Mouse (Mus musculus): Measurements from ENCODE around the gene Enox2.
"Not testable (repeated sequence)": the region's sequence is repeated elsewhere in the genome, so short reads cannot be mapped to it uniquely, and the experiment has no call there.

Enox2 gene

DNA sequence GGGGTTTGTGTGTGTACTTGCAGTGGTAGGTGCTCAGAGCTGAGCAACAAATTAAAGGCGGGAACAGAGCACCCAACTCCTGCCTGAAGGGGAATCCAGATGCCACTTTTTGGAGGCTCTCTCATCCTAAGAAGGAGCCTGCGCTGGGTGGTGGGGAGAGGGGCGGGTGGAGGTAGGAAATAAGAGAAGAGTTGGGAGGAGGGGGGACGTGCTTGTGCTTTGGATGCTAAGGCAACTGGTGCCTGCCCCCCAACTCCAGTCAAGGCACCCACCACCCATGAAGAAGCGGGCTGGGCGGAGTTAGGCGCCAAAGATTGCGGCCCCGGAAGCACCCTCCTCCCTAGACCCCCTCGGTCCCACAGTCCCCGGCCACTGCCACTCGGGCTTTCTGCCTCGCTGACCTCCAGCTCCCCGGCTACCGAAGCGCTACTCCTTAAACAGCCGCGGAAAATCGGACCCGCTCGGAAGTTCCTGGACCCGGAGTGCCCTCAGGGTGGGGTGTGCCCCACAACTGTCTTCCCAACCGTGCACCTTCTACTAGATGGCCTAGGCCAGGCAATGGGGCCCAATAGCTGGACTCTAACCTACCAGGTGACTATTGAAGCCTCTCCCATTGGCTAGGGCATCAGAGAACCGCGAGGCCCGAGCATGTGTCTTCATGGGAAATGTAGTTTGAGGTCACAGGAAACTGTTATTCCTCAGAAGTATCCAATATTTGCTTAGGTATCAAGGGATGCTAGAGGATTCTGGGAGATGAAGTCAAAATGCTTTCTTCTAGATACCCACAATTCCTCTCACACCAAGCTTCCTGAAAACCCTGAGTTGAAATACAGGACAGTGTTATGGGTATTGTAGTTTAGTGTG is at the start of gene Enox2:
Enox2 (minus strand) TSS at position 560 of the 864 bp plus-strand sequence.
- peak; percentile 49 for DNase-seq (ENCODE audit: low spot score)

DNA sequence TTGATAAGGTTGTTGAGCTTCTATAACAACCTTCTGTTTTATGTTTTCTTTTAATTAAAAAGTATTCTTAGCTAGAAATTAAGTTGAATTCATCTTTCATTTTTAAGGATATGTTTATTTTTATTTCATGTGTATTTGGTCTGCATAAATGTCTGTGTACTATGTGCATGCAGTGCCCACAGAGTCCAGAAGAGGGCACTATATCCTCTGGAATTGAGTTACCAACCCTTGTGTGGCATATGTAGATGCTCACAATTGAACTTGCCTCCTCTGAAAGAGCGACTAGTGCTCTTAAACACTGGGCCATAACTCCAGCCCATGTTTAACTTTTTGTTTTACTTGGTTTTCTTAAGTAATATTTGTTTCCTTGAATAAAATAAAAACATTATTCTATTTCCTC is 21.4 kb upstream of the Enox2 start:
- DNase-seq (ENCODE audit: low spot score), result no peak

DNA sequence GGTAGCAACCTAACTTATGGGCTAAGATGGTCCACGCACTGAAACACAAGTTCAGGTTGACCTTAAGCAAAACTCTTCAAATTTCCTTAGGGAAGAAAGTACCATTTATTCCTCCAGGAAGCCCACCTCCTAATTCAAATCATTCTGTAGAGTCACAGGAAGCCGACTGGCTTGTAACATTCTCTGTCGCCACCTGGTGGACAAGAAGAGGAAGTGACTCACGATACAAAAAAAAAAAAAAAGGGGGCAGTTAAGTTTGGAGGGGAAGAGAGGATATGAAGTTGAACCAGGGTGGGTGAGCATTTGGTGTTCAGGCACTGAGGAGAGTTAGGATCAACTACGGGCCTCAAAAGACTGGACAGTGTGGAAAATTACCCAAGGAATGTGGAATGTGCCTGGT is 18.6 kb upstream of the Enox2 start:
- no peak for DNase-seq (ENCODE audit: low spot score)

DNA sequence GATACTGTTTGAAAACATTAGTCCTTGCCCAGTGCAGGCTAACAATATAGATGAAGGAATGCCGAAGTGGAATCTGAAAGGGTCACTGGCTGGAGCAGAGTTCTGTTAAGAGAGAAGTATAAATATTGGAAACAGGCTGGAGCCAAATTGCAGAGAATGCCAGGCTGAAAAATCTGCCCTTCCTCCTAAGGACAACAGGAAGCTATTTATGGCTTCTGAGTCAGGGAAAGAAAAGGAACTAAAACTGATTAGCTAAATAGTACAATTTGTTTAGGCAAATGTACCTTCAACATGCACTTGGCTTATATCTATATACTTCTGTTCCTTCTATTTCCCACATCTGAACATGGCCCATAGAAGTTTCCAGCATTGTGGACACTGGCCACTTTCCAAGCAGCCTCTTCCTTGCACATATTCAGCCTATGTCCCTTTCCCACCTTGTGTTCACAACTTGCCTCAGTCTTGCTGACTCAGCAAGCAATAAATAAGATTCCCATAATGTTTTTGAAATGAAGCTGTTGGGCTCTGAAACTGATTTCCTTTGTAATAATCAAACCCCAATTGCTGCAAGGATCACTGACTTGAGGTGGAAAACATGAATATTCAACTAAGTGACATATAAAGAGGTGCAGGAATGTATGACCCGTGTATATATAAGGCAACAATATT is 8.0 kb downstream of the Enox2 start:
- DNase-seq (ENCODE audit: low spot score), result no peak

DNA sequence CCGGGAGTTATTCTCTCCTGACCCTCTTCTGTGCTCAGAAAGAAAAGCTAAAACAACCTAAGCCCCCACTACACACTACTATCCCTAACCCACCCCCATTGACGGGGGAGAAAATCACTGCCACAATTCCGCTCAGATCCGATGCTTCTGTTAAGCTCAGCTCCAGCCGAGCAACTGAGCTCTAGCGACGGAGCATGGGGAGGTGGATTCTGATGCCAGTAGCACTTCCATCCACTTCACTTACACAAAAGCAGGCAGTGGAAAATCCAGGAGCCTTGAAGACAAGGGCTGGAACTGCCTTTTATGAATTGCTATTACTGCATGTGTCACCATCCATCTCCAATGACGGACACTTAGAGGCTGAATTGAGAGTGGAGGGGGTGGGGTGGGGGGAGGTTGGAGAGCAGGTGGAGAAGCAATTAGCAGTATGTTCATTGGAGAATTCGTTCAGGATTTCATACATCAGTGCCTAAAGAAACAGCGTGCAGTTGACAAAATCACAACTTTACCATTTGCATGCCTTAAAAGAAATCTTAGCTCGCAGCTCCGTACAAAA is 14.5 kb downstream of the Enox2 start:
- DNase-seq (ENCODE audit: low spot score), result no peak

DNA sequence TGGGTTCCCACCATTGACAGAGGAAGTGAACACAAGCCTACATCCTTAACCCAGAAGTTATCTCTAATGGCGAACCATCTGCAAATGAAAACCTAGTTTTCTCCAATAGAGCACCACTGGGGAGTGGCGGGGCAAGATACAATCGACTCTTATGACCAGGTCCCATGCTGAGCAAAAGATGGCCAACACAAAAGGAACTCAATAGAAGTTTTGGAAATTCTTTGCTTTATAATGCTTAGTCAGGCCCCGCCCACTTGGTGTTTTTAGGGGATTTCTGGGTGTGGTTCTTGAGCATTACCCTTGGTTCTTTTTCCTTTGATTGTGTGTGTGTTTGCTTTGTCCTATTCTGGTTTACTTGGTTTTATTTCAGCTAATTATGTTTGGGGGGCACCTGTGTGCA is 37.2 kb downstream of the Enox2 start:
- no peak for DNase-seq (ENCODE audit: low spot score)

DNA sequence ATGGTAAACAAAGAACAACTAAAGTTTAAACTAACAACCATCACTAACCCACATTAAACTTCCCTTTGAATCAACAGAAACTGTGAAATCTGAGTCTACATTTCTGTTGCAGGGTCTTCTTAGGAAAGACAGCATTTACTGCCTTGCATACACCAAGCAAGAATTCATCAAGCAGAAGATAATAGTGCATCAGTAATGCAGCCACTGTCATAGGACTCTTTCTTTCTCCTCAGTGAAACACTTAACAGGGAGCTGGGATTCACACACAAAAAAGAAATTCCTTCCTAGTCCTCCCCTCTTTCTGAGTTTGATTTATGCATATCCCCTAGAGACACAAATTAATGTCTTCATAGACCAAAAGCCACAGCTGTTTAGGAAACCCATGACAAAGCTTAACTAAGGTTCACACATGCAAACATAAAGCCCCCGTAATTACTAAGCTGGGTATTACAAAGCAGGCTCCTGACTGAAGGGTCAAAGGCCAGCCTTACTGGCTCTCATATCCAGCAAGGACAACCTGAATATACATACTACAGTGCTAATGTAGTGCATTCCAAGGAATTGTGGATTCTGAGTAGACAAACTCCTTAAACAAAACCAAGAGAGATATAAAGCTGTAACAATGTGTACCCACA is 62.1 kb downstream of the Enox2 start:
- no peak for DNase-seq (ENCODE audit: low spot score)

DNA sequence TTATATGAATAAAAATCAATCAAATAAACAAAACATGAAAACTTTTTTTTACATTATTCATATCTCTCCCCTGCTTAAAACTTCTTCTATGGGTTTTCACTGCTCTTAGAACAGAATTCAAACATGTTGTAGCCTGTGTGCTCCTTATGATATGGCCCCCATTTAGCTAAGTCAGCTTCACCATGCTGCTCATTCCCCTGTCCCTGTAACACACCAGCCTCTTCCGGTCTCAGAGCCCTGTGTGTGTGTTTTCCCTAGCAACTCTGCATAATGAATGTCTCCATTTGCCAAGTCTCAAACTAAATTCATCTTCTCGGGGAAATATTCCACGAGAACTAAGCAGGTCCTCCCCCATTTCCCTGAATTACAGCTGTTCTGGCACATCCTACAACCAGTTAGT is 71.6 kb downstream of the Enox2 start:
- DNase-seq (ENCODE audit: low spot score), result no peak

DNA sequence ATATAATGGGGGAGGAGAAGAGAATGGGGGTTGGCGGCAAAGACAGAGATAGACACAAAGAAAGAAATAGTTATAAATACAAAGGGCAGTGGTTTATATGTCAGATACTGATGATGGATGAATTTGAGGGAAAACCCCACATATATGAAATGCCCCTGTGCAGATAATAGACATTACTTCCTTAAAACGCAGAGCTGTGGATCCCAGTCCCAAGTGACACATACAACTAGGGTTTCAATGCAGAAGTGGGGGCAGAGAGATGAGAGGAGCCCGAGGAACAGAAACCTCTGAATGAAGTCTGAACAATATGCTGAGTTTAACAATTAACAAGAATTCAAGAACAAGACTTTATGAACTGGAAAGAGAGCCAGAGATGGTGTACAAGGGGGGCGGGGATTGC is 91.7 kb downstream of the Enox2 start:
- no peak for DNase-seq (ENCODE audit: low spot score)

DNA sequence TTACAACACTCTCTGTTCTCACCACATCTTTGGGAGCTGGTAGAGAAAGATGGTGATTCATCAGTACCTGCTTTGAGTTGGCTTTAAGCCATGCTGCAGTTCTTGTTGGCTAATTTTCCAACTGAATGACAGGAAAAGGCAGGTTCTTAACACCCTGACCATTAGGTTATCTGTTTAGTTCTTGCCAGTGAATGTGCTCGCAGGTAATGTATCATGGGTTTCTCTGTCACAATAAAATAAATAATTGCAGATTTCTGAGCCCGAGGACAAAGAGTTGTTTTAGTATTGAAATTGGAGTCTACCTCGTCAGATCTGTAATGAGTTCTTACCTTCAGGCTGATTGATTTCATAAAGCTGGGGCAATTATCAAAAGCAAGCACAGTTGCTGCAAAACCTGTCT is 106.9 kb downstream of the Enox2 start:
- DNase-seq (ENCODE audit: low spot score), result no peak

DNA sequence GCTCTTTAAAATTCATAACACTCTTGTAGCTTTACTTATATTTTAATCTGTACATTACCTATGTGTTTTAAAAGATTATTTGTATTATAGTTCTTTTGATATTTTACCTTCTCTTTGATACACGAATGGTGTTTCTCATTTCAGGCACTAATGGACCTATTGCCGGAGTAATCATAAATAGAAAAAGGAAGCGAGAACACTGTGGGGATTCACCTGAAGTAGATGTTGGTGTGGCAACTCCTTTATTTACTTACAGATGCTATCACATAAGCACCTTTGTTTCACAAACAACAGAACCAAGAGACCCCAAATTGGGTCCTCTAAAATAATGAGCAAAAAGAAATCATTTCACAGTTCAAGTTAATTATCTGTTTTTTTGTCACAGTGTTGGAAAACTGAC is 109.4 kb downstream of the Enox2 start:
- no peak for DNase-seq (ENCODE audit: low spot score)

DNA sequence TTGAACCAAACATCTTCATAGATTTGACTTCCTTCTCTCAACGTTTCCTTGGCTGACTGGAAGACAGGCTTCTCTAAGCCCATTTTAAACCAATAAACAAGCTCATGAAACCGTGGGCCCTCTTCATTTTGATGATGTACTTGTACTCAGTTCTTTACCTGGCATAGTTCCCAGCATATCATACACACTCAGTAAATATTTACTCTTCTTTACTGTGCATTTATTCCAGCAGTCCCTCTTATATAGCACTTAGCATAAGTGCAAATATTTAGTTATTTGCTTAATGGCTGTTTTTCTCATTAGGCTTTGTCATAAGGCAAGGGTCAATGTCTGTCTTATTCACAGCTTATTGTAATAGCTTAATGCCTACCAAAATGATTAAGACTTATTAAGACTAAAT is 133.8 kb downstream of the Enox2 start:
- no peak for DNase-seq (ENCODE audit: low spot score)

DNA sequence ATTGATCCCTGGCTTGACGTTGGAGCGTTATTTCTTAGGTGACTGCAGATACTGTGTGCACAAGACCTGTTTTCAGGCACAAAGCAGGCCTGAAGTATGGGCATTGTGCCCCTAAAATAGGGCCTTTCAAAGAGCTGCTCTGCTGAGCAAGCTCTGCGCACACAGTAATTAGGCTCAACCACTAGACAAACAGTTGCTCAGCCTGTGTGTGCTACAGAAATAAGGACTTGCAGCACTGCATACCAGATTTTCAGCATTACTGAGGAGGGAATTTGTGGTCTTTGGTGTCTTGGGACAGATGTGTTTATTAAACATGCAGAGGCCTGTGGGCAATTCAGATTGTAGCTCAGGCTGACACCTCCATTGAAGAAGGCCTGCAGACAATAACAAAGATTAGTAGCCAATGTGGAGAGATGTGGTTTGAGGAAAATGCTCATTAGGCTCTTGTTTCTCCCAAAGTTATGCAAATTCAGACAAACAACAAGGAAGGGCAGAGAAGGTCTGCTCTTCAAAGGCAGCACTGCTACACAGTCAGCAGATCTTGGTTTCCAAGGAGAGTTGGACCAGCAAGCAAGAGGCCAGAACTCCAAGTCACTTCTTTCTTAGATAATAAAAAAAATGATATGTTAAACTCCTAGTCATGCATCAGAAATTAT is 163.2 kb downstream of the Enox2 start:
- DNase-seq (ENCODE audit: low spot score), result no peak

DNA sequence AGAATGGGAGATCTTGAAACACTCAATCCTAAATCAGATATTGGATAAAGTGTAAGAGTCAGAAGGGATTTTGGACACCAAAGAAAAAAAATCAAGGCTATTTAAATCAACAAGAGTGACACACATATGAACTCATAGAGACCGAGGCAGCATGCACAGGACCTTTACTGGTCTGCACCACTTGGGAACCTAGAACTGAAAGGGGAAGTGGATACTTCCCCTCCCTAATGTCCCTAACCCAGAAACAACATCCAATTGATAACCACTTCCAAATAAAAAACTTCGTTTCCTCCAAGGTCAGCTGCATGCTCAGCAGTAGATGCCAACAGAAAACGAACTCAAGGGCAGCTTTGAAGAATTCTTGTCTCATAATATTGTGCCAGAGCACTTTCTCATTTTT is 171.6 kb downstream of the Enox2 start:
- DNase-seq (ENCODE audit: low spot score), result no peak

DNA sequence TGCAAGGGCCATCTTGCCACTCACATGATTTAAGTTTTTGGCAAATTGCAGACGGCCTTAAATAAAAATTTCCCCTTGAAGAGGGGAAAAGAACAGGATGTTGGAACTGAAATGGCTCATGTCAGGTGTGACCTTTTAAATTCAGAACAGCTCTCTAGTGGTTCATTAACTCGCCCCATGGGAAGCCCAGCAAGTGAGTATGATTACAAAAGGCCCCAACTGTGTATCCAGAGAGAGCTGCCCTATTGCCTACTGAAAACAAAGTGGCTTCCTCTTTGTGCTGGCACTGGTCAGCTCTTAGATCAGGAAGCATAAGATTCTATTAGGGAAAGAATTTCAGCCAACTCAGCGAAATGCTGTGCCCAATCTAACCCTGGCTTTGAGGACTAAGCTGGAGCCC is 175.6 kb downstream of the Enox2 start:
- DNase-seq (ENCODE audit: low spot score), result no peak

DNA sequence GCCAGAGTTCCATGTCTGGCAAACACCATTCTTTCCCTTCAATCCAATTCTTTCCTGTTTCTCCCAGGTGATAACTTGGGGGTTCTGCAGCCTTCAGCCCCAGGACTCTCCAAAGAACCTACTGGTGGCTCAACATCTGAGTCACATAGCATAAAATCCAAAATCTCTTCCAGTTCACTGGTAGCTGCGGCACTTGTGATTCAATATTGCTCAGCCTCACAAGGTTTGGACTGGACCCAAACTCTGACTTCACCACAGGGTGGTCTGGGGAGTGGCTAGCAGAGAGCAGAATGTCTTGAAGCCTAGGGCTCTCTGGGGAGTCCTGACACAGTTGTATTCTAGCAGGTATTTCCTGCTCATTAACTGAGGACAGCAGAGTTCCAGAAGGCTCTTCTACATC is 187.5 kb downstream of the Enox2 start:
- DNase-seq (ENCODE audit: low spot score), result not testable (repeated sequence)

DNA sequence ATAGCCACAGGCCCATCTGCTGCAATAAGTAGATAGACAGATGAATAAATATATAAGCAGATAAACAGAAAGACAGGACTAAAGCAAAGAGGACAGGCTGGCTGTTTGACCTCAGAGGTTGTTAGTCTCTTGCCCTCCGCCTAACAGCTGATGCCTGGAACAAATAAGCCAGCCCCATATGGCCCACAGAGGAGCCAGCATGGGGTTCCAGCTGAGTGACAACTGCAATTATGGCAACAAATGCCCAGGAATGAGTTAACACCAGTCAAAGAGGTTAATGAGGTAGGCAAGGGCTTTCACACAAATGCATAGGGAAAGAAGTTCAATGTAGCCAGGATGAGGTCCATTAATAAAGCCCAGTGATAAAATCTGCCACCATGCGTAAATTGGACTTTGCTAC is 191.8 kb downstream of the Enox2 start:
- DNase-seq (ENCODE audit: low spot score), result no peak

DNA sequence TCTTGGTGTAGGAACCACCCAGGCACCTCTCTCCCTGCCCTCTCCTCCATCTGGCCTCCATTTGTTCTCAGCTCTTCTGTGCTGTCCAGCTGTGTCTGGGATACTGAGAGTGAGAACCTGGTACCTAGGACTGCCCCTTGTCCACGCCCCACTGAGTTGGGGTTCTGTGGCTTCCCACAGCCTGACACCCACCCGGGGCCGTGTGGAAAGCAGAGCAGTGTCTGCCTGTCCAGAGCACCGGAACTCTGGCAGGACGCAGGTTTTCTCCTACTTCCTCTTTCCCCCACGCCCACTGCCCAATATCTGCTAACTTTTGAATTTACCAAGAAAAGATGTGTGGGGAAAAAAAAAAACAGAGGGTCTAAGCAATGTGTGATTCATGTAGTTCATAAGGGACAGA is 213.0 kb downstream of the Enox2 start:
- DNase-seq (ENCODE audit: low spot score), result no peak

DNA sequence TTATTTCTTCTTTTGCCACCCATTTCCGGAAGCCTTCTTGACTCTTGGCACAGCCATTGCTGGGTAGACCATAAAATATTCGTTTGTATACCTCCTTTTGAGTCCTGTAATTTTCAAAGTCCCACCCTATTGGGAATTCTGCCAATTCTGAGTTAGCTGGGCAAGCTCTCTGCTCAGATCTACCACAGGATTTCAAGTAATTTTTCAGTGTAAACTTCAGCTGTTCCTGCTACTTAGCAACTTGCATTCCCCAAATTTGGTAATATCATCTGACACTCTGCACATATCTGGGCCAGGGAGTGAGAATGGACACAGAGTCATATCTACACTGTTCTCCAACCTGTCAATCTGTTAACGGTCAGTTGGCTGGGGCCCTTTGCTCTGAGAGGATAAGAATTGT is 214.5 kb downstream of the Enox2 start:
- DNase-seq (ENCODE audit: low spot score), result peak; percentile 3

DNA sequence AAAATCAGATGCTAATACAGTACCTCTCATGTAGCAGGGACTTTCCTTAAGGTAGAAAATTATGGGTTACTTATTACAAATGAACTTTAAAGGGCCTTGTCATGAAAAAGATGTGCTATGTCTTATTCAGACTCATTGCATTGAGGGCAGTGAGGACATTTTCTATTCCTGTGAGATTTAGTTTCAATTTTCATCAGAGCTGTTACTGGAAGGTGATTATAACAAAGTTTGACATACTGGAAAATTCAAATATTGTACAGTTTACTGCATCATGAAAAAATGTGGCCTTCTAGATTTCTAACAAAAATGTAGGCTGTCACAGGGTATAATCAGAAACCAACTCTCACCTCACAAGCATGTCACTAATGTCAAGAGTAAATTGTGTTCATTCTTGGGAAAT is 242.9 kb downstream of the Enox2 start:
- DNase-seq (ENCODE audit: low spot score), result no peak

DNA sequence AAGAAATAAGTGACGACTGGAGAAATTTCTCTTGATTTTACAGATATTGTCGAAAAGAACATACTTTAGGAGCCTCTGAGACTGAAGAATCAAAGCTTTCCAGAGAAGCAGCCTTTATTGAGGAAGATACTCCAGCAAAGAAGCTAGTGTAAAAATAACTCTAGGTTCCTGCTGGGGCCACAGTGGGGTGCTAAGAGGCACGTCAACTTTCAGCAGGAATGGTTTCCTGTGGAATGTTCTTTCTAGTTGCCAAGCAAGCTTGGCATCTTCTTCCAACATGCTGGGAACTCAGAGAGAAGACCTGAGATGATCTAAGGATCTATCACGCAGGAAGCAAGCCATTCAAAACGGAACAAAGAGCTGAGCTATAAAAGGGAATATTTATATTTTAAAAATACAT is 278.3 kb downstream of the Enox2 start:
- DNase-seq (ENCODE audit: low spot score), result no peak

DNA sequence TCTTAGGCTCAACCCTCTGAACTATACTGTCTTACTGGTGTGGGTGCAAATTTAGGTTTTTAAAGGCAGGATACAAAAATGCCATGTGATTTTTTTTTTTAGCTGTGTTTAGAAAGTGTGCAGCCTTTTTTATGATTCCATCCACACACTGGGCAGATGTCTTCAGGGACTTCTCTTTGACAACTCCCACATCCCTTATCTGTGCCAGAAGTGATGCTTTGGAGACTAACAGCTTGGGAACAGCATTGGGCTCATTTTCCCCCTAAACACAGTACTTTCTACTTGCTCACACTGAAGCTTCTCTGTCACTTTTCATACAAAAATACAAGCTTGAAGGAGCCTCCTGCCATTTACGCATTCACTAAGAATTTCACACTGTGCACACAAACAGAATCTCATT is 282.4 kb downstream of the Enox2 start:
- DNase-seq (ENCODE audit: low spot score), result no peak
